Mouse (Mus musculus) midbrain, embryonic 15.5 days (tissue): ENCODE measurements at regions not wholly inside any gene's neighbourhood (a gene's known extent, or its start where the extent isn't known, plus 50 kb on each side); places are given as distances from the start of the nearest gene placed in this dataset.
A peak's percentile ranks its signal among the peaks of the same experiment; 100 is the strongest.

Experiments used
- ATAC-seq: fragments of 200-750 bp; cut with Nextera tagmentation; replicated peaks from 2 replicates; pipeline ENCODE4 v1.8.0; 2017; ENCODE audit warnings: moderate TSS enrichment
- H3K27ac ChIP-seq: fragments of 300-500 bp; sonication (generic); 2 replicates; pipeline ENCODE4 v1.5.1; 2015; ENCODE audit warnings: mild to moderate bottlenecking, inconsistent platforms
- H3K27me3 ChIP-seq: fragments of 300-500 bp; sonication (generic); replicated peaks from 2 replicates; pipeline ENCODE4 v1.6.1; 2015; ENCODE audit warnings: inconsistent platforms
- H3K36me3 ChIP-seq: fragments of 300-500 bp; sonication (generic); replicated peaks from 2 replicates; pipeline ENCODE4 v1.6.1; 2015; ENCODE audit warnings: inconsistent platforms
- H3K4me1 ChIP-seq: fragments of 300-500 bp; sonication (generic); 2 replicates; pipeline ENCODE4 v1.6.1; 2015; ENCODE audit warnings: inconsistent platforms
- H3K4me2 ChIP-seq: fragments of 300-500 bp; sonication (generic); 2 replicates; pipeline ENCODE4 v1.6.1; 2015; ENCODE audit warnings: inconsistent platforms, mild to moderate bottlenecking, moderate library complexity
- H3K4me3 ChIP-seq: fragments of 300-500 bp; sonication (generic); 2 replicates; pipeline ENCODE4 v1.5.1; 2015; ENCODE audit warnings: mild to moderate bottlenecking, inconsistent platforms
- H3K9ac ChIP-seq: fragments of 300-500 bp; sonication (generic); 2 replicates; pipeline ENCODE4 v1.6.1; 2015; ENCODE audit warnings: mild to moderate bottlenecking, inconsistent platforms
- H3K9me3 ChIP-seq: fragments of 300-500 bp; sonication (generic); 2 replicates; pipeline ENCODE4 v1.6.1; 2016; ENCODE audit warnings: inconsistent platforms
- WGBS: fragments of 180-500 bp; shearing (Covaris S2); methylation state at CpG from one replicate; pipeline ENCODE4 v1.1.7; 2015; ENCODE audit warnings: mixed read lengths; 5-methylcytosine and 5-hydroxymethylcytosine counted together

DNA sequence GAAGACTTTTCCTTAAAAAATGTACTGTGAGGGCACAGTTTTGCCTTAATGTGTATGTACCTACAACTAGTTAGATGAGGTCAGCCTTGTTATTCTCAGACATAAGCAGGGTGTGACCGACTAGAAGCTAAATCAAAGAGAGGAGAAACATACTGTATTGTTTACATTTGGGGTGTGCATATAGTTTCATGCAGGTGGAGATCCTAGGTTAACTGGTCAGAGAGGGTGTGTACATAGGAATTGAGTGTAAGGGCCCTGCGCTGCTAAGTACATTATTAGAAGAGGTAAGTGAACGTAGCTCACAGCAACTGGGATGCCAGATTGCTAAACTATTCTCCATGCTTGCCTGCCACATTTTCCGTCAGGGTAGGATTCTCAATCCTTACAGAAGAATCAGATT is 180.6 kb upstream of the Arrdc4 start:
- 86% methylated on average over 4 of the region's 4 CpGs for WGBS
- ATAC-seq, result no peak

DNA sequence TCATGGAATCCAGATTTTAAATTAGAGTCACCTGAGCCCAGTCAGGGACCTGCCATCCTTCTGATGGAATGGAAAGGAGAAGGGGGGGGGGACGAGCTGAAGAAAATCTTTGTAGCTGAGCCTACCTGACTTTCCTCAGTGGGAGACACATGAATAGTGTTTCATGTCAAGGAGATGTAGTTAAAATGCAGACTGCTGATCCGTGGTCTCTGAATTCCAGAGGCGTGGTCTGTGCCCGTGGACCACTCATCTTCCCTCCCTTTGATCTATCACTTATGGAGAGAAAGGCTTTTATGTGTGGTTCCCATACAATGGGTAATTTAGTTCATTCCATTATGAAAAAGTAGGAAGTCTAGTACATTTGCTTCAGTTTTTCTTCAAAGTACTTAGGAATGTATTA is 176.6 kb upstream of the Arrdc4 start:
- no peaks in the 10 kb centered on the region for H3K27me3 ChIP-seq
- H3K9me3 ChIP-seq, result no peaks in the 10 kb centered on the region
- no peaks in the 10 kb centered on the region for H3K4me1 ChIP-seq
- no peaks in the 10 kb centered on the region for H3K36me3 ChIP-seq
- 0 out of 2 replicates have a peak, but pooled peaks have one; percentile 56 for ATAC-seq
- no peak overlapping the region for H3K4me3 ChIP-seq
- H3K27ac ChIP-seq, result no peak overlapping the region
- 51% methylated on average over 4 of the region's 4 CpGs for WGBS
- no peak overlapping the region for H3K4me2 ChIP-seq
- no peak overlapping the region for H3K9ac ChIP-seq

More for the DNA sequence above, 180.6 kb upstream of the Arrdc4 start:
- Histone ChIP-seq H3K27me3 (no peaks in the 10 kb centered on the region), H3K27ac (no peak overlapping the region), H3K4me2 (no peak overlapping the region), H3K36me3 (no peaks in the 10 kb centered on the region), H3K4me1 (no peaks in the 10 kb centered on the region), H3K4me3 (no peak overlapping the region), H3K9ac (no peak overlapping the region), H3K9me3 (no peaks in the 10 kb centered on the region)

- Histone ChIP-seq H3K27ac (no peak overlapping the region), H3K36me3 (no peaks in the 10 kb centered on the region), H3K4me2 (no peak overlapping the region), H3K4me1 (no peaks in the 10 kb centered on the region), H3K27me3 (no peaks in the 10 kb centered on the region), H3K4me3 (no peak overlapping the region), H3K9ac (no peak overlapping the region), H3K9me3 (no peaks in the 10 kb centered on the region)
- ATAC-seq, result no peak
- WGBS, result 90% methylated on average over 9 of the region's 9 CpGs
Measured at GRCm38 (mm10) chr7:68918632-68919435, 169.8 kb upstream of the Arrdc4 start.

- Histone ChIP-seq H3K4me1 (no peaks in the 10 kb centered on the region), H3K9me3 (no peaks in the 10 kb centered on the region), H3K9ac (no peak overlapping the region), H3K36me3 (no peaks in the 10 kb centered on the region), H3K27ac (no peak overlapping the region), H3K27me3 (no peaks in the 10 kb centered on the region), H3K4me3 (no peak overlapping the region), H3K4me2 (no peak overlapping the region)
- 35% methylated on average over 2 of the region's 2 CpGs for WGBS
- ATAC-seq, result no peak
Measured at GRCm38 (mm10) chr7:68917876-68918200, 168.8 kb upstream of the Arrdc4 start.

DNA sequence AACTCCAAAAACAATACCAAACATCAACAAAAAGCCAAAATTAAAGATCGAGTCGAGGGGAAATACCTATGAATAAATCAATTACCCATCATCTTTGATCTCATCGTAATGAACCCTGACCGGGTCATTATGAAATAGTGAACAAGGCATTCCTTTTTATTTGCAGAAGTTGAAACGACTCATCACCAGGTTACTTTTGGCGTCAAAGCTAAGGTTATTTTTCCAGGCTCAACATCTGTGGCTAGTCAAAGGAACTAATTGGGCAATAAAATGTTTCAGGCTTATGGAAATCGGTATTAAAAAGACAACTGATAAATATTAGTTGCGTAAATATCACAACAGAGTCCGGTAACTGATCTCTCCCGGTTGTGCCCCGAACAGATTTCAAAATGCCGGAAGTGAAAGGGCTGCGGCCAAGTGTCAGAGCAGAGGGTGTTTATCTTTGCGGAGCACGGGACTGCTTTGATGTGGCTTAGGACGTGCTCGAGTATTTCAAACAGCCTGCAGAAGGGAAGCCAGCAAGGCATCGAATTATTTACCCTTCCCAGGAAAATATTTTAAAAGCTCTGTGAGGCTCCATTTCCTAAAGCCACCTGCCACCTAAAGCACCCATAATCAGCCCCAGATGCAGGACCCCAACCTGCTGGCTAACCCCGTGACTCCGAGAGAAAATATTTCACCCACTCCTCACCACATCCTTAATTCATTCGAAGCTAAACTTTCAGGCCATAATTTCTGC is 168.3 kb upstream of the Arrdc4 start:
- Histone ChIP-seq H3K9me3 (no peaks in the 10 kb centered on the region), H3K36me3 (no peaks in the 10 kb centered on the region), H3K4me2 (no peak overlapping the region), H3K9ac (no peak overlapping the region), H3K27ac (no peak overlapping the region), H3K4me1 (no peaks in the 10 kb centered on the region), H3K27me3 (no peaks in the 10 kb centered on the region), H3K4me3 (no peak overlapping the region)
- WGBS, result 66% methylated on average over 21 of the region's 21 CpGs
- ATAC-seq, result no peak

GRCm38 (mm10) chr7:68915976-68916375 is 166.9 kb upstream of the Arrdc4 start:
- Histone ChIP-seq H3K4me3 (no peak overlapping the region), H3K4me1 (no peaks in the 10 kb centered on the region), H3K27ac (no peak overlapping the region), H3K9ac (no peak overlapping the region), H3K36me3 (no peaks in the 10 kb centered on the region), H3K9me3 (no peaks in the 10 kb centered on the region), H3K27me3 (no peaks in the 10 kb centered on the region), H3K4me2 (no peak overlapping the region)
- 88% methylated on average over 9 of the region's 9 CpGs for WGBS
- no peak for ATAC-seq

- WGBS, result 78% methylated on average over 4 of the region's 4 CpGs
- Histone ChIP-seq H3K4me1 (no peaks in the 10 kb centered on the region), H3K27ac (no peak overlapping the region), H3K9me3 (no peaks in the 10 kb centered on the region), H3K27me3 (no peaks in the 10 kb centered on the region), H3K9ac (no peak overlapping the region), H3K4me3 (no peak overlapping the region), H3K4me2 (no peak overlapping the region), H3K36me3 (no peaks in the 10 kb centered on the region)
- ATAC-seq, result no peak
Measured at GRCm38 (mm10) chr7:68914344-68914743, 165.3 kb upstream of the Arrdc4 start.

- H3K27me3 ChIP-seq, result no peaks in the 10 kb centered on the region
- 88% methylated on average over 6 of the region's 6 CpGs for WGBS
- H3K4me2 ChIP-seq, result no peak overlapping the region
- no peak overlapping the region for H3K9ac ChIP-seq
- no peak overlapping the region for H3K27ac ChIP-seq
- no peak overlapping the region for H3K4me3 ChIP-seq
- no peaks in the 10 kb centered on the region for H3K36me3 ChIP-seq
- no peak for ATAC-seq
- H3K9me3 ChIP-seq, result no peaks in the 10 kb centered on the region
- H3K4me1 ChIP-seq, result no peaks in the 10 kb centered on the region
Measured at GRCm38 (mm10) chr7:68911989-68912655, 163.1 kb upstream of the Arrdc4 start.

GRCm38 (mm10) chr7:68911562-68911961 is 162.5 kb upstream of the Arrdc4 start:
- no peak for ATAC-seq
- Histone ChIP-seq H3K27me3 (no peaks in the 10 kb centered on the region), H3K4me1 (0 out of 2 replicates have a peak, but pooled peaks cover 4% of the 10 kb centered on the region), H3K4me3 (no peak overlapping the region), H3K9me3 (no peaks in the 10 kb centered on the region), H3K36me3 (no peaks in the 10 kb centered on the region), H3K27ac (no peak overlapping the region), H3K9ac (no peak overlapping the region), H3K4me2 (no peak overlapping the region)
- 46% methylated on average over 3 of the region's 3 CpGs for WGBS

DNA sequence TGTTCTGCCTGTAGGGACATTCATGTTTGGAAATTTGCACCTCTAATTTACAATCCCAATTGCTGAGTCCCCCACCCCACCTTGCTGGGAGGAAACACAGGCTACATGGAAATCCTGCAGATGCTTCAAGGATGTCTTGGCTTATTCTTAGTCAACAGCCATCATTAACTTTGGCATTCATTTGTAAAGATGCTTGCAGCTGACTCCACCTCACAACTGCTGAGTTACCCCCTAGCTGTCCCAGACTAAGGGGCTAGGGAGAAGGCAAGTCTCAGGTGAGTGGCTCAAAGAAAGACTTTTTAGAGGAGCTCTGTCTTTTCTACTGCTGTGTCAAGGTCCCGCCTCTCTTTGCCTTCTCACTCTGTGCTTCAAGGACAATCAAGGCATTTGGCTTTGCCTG is 160.7 kb upstream of the Arrdc4 start:
- no peaks in the 10 kb centered on the region for H3K9me3 ChIP-seq
- no peak overlapping the region for H3K4me3 ChIP-seq
- 97% methylated on average over 1 of the region's 1 CpGs for WGBS
- H3K27me3 ChIP-seq, result no peaks in the 10 kb centered on the region
- no peak overlapping the region for H3K27ac ChIP-seq
- no peak overlapping the region for H3K4me2 ChIP-seq
- H3K4me1 ChIP-seq, result 0 out of 2 replicates have a peak, but pooled peaks cover 4% of the 10 kb centered on the region
- ATAC-seq, result no peak
- no peak overlapping the region for H3K9ac ChIP-seq
- no peaks in the 10 kb centered on the region for H3K36me3 ChIP-seq

DNA sequence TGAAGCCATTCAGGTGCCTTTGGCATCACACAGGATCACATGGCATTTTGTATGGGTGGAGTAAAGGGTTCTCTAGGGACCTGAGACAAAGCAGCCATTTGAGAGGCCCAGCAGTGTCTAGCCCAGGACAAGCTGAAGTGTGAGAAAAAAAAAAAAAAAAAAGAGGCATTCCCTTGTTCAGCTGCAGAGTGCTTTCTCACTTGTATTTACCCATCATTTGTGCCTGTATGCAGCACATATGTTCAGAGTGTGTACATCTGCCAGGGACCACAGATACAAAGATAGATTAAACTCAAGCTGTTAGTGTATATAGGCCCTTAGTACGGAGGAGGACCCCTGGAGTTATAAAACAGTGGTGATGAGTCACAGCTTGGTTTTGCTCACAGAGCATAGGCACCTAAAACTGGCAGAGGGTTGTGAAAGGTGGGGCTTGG is 159.4 kb upstream of the Arrdc4 start:
- H3K27me3 ChIP-seq, result no peaks in the 10 kb centered on the region
- H3K4me1 ChIP-seq, result 0 out of 2 replicates have a peak, but pooled peaks cover 4% of the 10 kb centered on the region
- WGBS, result 35% methylated on average over 1 of the region's 1 CpGs
- no peak overlapping the region for H3K4me3 ChIP-seq
- H3K4me2 ChIP-seq, result no peak overlapping the region
- H3K9ac ChIP-seq, result no peak overlapping the region
- no peaks in the 10 kb centered on the region for H3K36me3 ChIP-seq
- H3K9me3 ChIP-seq, result no peaks in the 10 kb centered on the region
- peak overlapping the region; percentile 55; the same call in 1 of the 2 replicates for H3K27ac ChIP-seq
- ATAC-seq, result peak; percentile 75

GRCm38 (mm10) chr7:68907867-68908266 is 158.8 kb upstream of the Arrdc4 start:
- 49% methylated on average over 7 of the region's 7 CpGs for WGBS
- H3K27ac ChIP-seq, result peak overlapping the region; percentile 55
- H3K27me3 ChIP-seq, result no peaks in the 10 kb centered on the region
- 0 out of 2 replicates have a peak, but pooled peaks cover 4% of the 10 kb centered on the region for H3K4me1 ChIP-seq
- no peak overlapping the region for H3K9ac ChIP-seq
- no peaks in the 10 kb centered on the region for H3K36me3 ChIP-seq
- peak; percentile 82 for ATAC-seq
- H3K9me3 ChIP-seq, result no peaks in the 10 kb centered on the region
- H3K4me3 ChIP-seq, result no peak overlapping the region
- no peak overlapping the region for H3K4me2 ChIP-seq
